Mouse (Mus musculus): ENCODE results near the gene St3gal3.

- TF ChIP-seq CTCF (IDR thresholded peaks at IDR 0.05): no peak
- no peak for TF ChIP-seq POLR2A (IDR thresholded peaks at IDR 0.05; ENCODE audit: insufficient read depth, low read depth, low read length)
These were observed 62.8 kb downstream of the St3gal3 start for GRCm38 (mm10) chr4:118071891-118072290.
